Mouse (Mus musculus) liver, adult 2 months (tissue): ENCODE results near the gene Ifnlr1. TPM values are rescaled to one million over a fixed set of nuclear protein-coding genes. Genes with fewer than 3 reads are reported as not detected.
A peak's percentile ranks its signal among the peaks of the same experiment; 100 is the strongest.
"Not testable (repeated sequence)": the region's sequence is repeated elsewhere in the genome, so short reads cannot be mapped to it uniquely, and the experiment has no call there.

Experiments
- DNase-seq: peaks from one replicate; pipeline ENCODE4 v3.0.0-alpha.2; 2011; ENCODE audit warnings: low read depth, low spot score; ENCODE audit errors: extremely low read depth
- H3K27ac ChIP-seq: fragments of 200-500 bp; replicated peaks from 2 replicates; pipeline ENCODE4 v1.5.1; 2012; ENCODE audit warnings: low read depth, mild to moderate bottlenecking, control low read depth, inconsistent platforms, low read length; ENCODE audit not compliant: insufficient read depth
- H3K27me3 ChIP-seq: fragments of 200-500 bp; 2 replicates; pipeline ENCODE4 v1.6.1; 2012; ENCODE audit warnings: mild to moderate bottlenecking, moderate library complexity, low read length, inconsistent platforms; ENCODE audit not compliant: control insufficient read depth, insufficient read depth
- H3K36me3 ChIP-seq: fragments of 200-500 bp; 2 replicates; pipeline ENCODE4 v1.6.1; 2012; ENCODE audit warnings: low read length, inconsistent platforms; ENCODE audit not compliant: control insufficient read depth, insufficient read depth
- H3K4me1 ChIP-seq: fragments of 200-500 bp; 2 replicates; pipeline ENCODE4 v1.6.1; 2011; ENCODE audit warnings: low read length; ENCODE audit not compliant: control insufficient read depth, insufficient read depth
- H3K4me3 ChIP-seq: fragments of 200-500 bp; 2 replicates; pipeline ENCODE4 v1.5.1; 2011; ENCODE audit warnings: low read depth, mild to moderate bottlenecking, control low read depth, low read length, moderate library complexity; ENCODE audit not compliant: insufficient read depth
- H3K79me2 ChIP-seq: fragments of 200-500 bp; 2 replicates; pipeline ENCODE4 v1.6.1; 2012; ENCODE audit warnings: inconsistent platforms, mild to moderate bottlenecking, low read length, moderate library complexity; ENCODE audit not compliant: control insufficient read depth, insufficient read depth
- H3K9ac ChIP-seq: fragments of 200-500 bp; 2 replicates; pipeline ENCODE4 v1.6.1; 2012; ENCODE audit warnings: low read depth, mild to moderate bottlenecking, control low read depth, inconsistent platforms, low read length
- CTCF ChIP-seq: fragments of 200-500 bp; IDR thresholded peaks from 2 replicates; pipeline ENCODE4 v1.5.1; 2011; ENCODE audit warnings: low read depth, low read length, control low read depth
- POLR2A ChIP-seq: fragments of 200-500 bp; IDR thresholded peaks from 2 replicates; pipeline ENCODE4 v1.6.1; 2011; ENCODE audit warnings: low read length, control low read depth; ENCODE audit not compliant: insufficient read depth; ENCODE audit errors: extremely low read depth
- WGBS: fragments of 180-500 bp; shearing (Covaris S2); methylation state at CpG from one replicate; pipeline ENCODE4 v1.1.7; 2018; 5-methylcytosine and 5-hydroxymethylcytosine counted together
- polyA plus RNA-seq: library from polyadenylated mRNA; depleted of rRNA; stranded (reverse); fragments of >200 nt; gene quantifications from 2 replicates; pipeline ENCODE4 v1.2.3, GENCODE M21; 2012
- total RNA-seq: library from RNA; depleted of rRNA; stranded (reverse); fragments of >200 nt; gene quantifications from 2 replicates; pipeline ENCODE4 v1.2.3, GENCODE M21; 2014

The Ifnlr1 gene
- total and polyA plus RNA-seq, 2 experiments = under 0.01 to 0.06 TPM

GRCm38 (mm10) chr4:135709072-135709564 lies 23.0 kb downstream of the Ifnlr1 start:
- no peaks in the 10 kb centered on the region for H3K27me3 ChIP-seq
- H3K36me3 ChIP-seq = no peaks in the 10 kb centered on the region
- H3K4me3 ChIP-seq = peak overlapping the region; percentile 32; the same call in 1 of the 2 replicates
- WGBS = 6% methylated on average over 8 of the region's 8 CpGs
- 0 out of 2 replicates have a peak, but pooled peaks cover 1% of the 10 kb centered on the region for H3K4me1 ChIP-seq
- no peak overlapping the region for H3K27ac ChIP-seq
- H3K79me2 ChIP-seq = no peaks in the 10 kb centered on the region
- peak; percentile 54 for DNase-seq
- TF ChIP-seq CTCF = peak; percentile 88
- no peak for TF ChIP-seq POLR2A
- peak overlapping the region; percentile 41; the same call in 1 of the 2 replicates for H3K9ac ChIP-seq

GRCm38 (mm10) chr4:135709621-135710020 lies 23.5 kb downstream of the Ifnlr1 start:
- no peak overlapping the region for H3K4me3 ChIP-seq
- no peak overlapping the region for H3K27ac ChIP-seq
- no peak overlapping the region for H3K9ac ChIP-seq
- H3K4me1 ChIP-seq = 0 out of 2 replicates have a peak, but pooled peaks cover 1% of the 10 kb centered on the region
- no peaks in the 10 kb centered on the region for H3K27me3 ChIP-seq
- no peak for DNase-seq
- TF ChIP-seq POLR2A (no peak), CTCF (no peak)
- H3K36me3 ChIP-seq = no peaks in the 10 kb centered on the region
- no peaks in the 10 kb centered on the region for H3K79me2 ChIP-seq
- 87% methylated on average over 11 of the region's 11 CpGs for WGBS

- no peak for DNase-seq
- 0 out of 2 replicates have a peak, but pooled peaks cover 1% of the 10 kb centered on the region for H3K4me1 ChIP-seq
- no peaks in the 10 kb centered on the region for H3K27me3 ChIP-seq
- 91% methylated on average over 3 of the region's 3 CpGs for WGBS
- H3K9ac ChIP-seq = no peak overlapping the region
- no peaks in the 10 kb centered on the region for H3K36me3 ChIP-seq
- H3K4me3 ChIP-seq = no peak overlapping the region
- TF ChIP-seq POLR2A = no peak
- TF ChIP-seq CTCF = no peak
- no peak overlapping the region for H3K27ac ChIP-seq
- no peaks in the 10 kb centered on the region for H3K79me2 ChIP-seq
Observed at GRCm38 (mm10) chr4:135710392-135710791, 24.3 kb downstream of the Ifnlr1 start.

GRCm38 (mm10) chr4:135714776-135715175 lies 28.7 kb downstream of the Ifnlr1 start:
- no peak for TF ChIP-seq POLR2A
- Histone ChIP-seq H3K4me3 (no peak overlapping the region), H3K79me2 (no peaks in the 10 kb centered on the region), H3K27me3 (no peaks in the 10 kb centered on the region), H3K27ac (no peak overlapping the region), H3K4me1 (no peaks in the 10 kb centered on the region), H3K36me3 (no peaks in the 10 kb centered on the region), H3K9ac (no peak overlapping the region)
- 76% methylated on average over 8 of the region's 8 CpGs for WGBS
- DNase-seq = no peak

- WGBS = 96% methylated on average over 11 of the region's 11 CpGs
- H3K4me3 ChIP-seq, H3K27me3 ChIP-seq, H3K36me3 ChIP-seq, H3K4me1 ChIP-seq, H3K9ac ChIP-seq, H3K79me2 ChIP-seq, H3K27ac ChIP-seq, DNase-seq: not testable (repeated sequence)
Observed at GRCm38 (mm10) chr4:135716438-135716837, 30.4 kb downstream of the Ifnlr1 start.

- Histone ChIP-seq H3K36me3 (no peaks in the 10 kb centered on the region), H3K79me2 (no peaks in the 10 kb centered on the region), H3K4me3 (no peak overlapping the region), H3K27me3 (no peaks in the 10 kb centered on the region), H3K9ac (no peak overlapping the region), H3K27ac (no peak overlapping the region), H3K4me1 (peaks cover 4% of the 10 kb centered on the region; the same call in 1 of the 2 replicates)
- TF ChIP-seq CTCF (peak; percentile 50), POLR2A (no peak)
- 77% methylated on average over 17 of the region's 17 CpGs for WGBS
- DNase-seq = no peak
Observed at GRCm38 (mm10) chr4:135722540-135723290, 36.6 kb downstream of the Ifnlr1 start.
